In genomic region chr12:16800959-16801315, GRCm38 (mm10) we compare ENCODE assay signal across 9 mouse cellular contexts. TPM values are rescaled to one million over a fixed set of nuclear protein-coding genes. Genes with fewer than 3 reads are reported as not detected.
DNase-seq lines count a peak whose midpoint lies in the region; ATAC-seq and TF ChIP-seq lines count a peak whose summit lies in the region.
"Had no signal": no experiment of that assay in that cellular context is flagged by ENCODE, and none has a peak within 500 bp of the region (broad histone marks: within the 10 kb centered on the region; RNA-seq: fewer than 3 reads in every experiment).

No protein-coding gene starts in this region.

- H3K4me3 ChIP-seq in left cerebral cortex, adult 2 months = peak overlapping the region; percentile 40
- 0 out of 2 replicates have a peak overlapping the region, but pooled peaks have one; percentile 15 for H3K4me3 ChIP-seq in embryonic fibroblast, embryonic 13.5 days (ENCODE audit: insufficient read depth, low read length)
- peak overlapping the region; percentile 51 for H3K4me3 ChIP-seq in limb, embryonic 14.5 days (replicated peaks; ENCODE audit: low read length)

- H3K36me3 ChIP-seq in limb, embryonic 14.5 days (ENCODE audit: control insufficient read depth, insufficient read depth, low read length) = no peaks in the 10 kb centered on the region

- WGBS in limb, embryonic 14.5 days = 3% methylated on average over 12 of the region's 12 CpGs

- TF ChIP-seq POLR2A in embryonic fibroblast, embryonic 13.5 days (IDR thresholded peaks at IDR 0.05; ENCODE audit: low read depth, low read length) = no peak
- TF ChIP-seq POLR2A in limb, embryonic 14.5 days (IDR thresholded peaks at IDR 0.05; ENCODE audit: borderline replicate concordance, extremely low read depth, insufficient read depth, insufficient read length) = no peak

- TF ChIP-seq CTCF in left cerebral cortex, adult 2 months (IDR thresholded peaks at IDR 0.05) = no peak
- TF ChIP-seq CTCF in embryonic fibroblast, embryonic 13.5 days (IDR thresholded peaks at IDR 0.05; ENCODE audit: borderline replicate concordance, insufficient read depth, low read length) = no peak

- H3K4me2 ChIP-seq in limb, embryonic 14.5 days (replicated peaks; ENCODE audit: low read depth, low read length, severe bottlenecking) = peak overlapping the region; percentile 98

- no peak overlapping the region for H3K27ac ChIP-seq in left cerebral cortex, adult 2 months
- no peak overlapping the region for H3K27ac ChIP-seq in embryonic fibroblast, embryonic 13.5 days (ENCODE audit: insufficient read depth, low read length)
- no peak overlapping the region for H3K27ac ChIP-seq in limb, embryonic 14.5 days (replicated peaks; ENCODE audit: low read depth, low read length)

- H3K4me1 ChIP-seq in embryonic fibroblast, embryonic 13.5 days (ENCODE audit: control insufficient read depth, insufficient read depth, low read length) = no peaks in the 10 kb centered on the region
- H3K4me1 ChIP-seq in limb, embryonic 14.5 days (ENCODE audit: control insufficient read depth, insufficient read depth, low read length) = peaks cover 4% of the 10 kb centered on the region; the same call in 1 of the 2 replicates

- H3K9ac ChIP-seq in limb, embryonic 14.5 days (ENCODE audit: low read depth, low read length, severe bottlenecking) = peak overlapping the region; percentile 66

- no peaks in the 10 kb centered on the region for H3K9me3 ChIP-seq in limb, embryonic 14.5 days (ENCODE audit: control insufficient read depth, low read length)

- intact Hi-C loops in left cerebral cortex, adult 2 months (cut with DNase I) = no loop called here
- intact Hi-C loops in left cerebral cortex, postnatal 36 days (cut with DNase I) = loop anchor here (5.0 kb wide), 1 partner anchor 234 kb away; no protein-coding TSS in a partner anchor
- intact Hi-C loops in left cerebral cortex, postnatal 14 days (cut with DNase I) = no loop called here

- H3K27me3 ChIP-seq in limb, embryonic 14.5 days (ENCODE audit: control insufficient read depth, insufficient read depth, low read length) = no peaks in the 10 kb centered on the region

- peak; percentile 70 for ATAC-seq in limb, embryonic 14.5 days (ENCODE audit: low FRiP score, low read depth)

- DNase-seq in left cerebral cortex, adult 2 months (ENCODE audit: extremely low spot score in 1 of 2, low spot score in 2 of 2) = no peak
- DNase-seq in left cerebral cortex, postnatal 36 days (ENCODE audit: low spot score in 2 of 2) = no peak
- DNase-seq in limb, embryonic 14.5 days (ENCODE audit: low spot score) = no peak
- peak; percentile 62 for DNase-seq in retina, postnatal 1 day
- no peak for DNase-seq in ovary, postnatal 36 days (ENCODE audit: low spot score)
- DNase-seq in left cerebral cortex, postnatal 14 days (ENCODE audit: low spot score in 2 of 2) = no peak
- DNase-seq in layer of hippocampus, postnatal 36 days = no peak
- DNase-seq: kidney, adult 8-10 months had no signal

RNA-seq across cellular contexts. Expression of gene Greb1, which starts 0.3 kb away (rescaled TPM):
- total RNA-seq in left cerebral cortex, adult 2 months (2021) = under 1 TPM; 0.96 to 0.97 TPM
- 1 to 10 TPM; 1.5 to 1.9 TPM for total RNA-seq in left cerebral cortex, postnatal 36 days (2021)
- polyA plus RNA-seq in embryonic fibroblast, embryonic 13.5 days (2011; ENCODE audit: insufficient read length, low read depth, missing spikeins) = 0.62 and 0.84 TPM in 2 replicates
- polyA plus RNA-seq in limb, embryonic 14.5 days (2012; rRNA removed) = 3.2 and 3.9 TPM in 2 replicates
- polyA plus RNA-seq in limb, embryonic 14.5 days (2014; fragmentation: Nextera tagmentation; extraction: Ambion mirVana) = 1.1 TPM in 2 replicates
- total RNA-seq in left cerebral cortex, postnatal 14 days (2021) = under 1 TPM; 0.57 to 0.75 TPM
- under 1 TPM; 0.61 to 0.72 TPM for total RNA-seq in layer of hippocampus, postnatal 36 days (2021)

RNA-seq across cellular contexts. Expression of gene E2f6, which starts 9.8 kb away (rescaled TPM):
- total RNA-seq in left cerebral cortex, adult 2 months (2021) = 10 to 100 TPM; 38.1 to 45.8 TPM
- 10 to 100 TPM; 32.4 to 37.5 TPM for total RNA-seq in left cerebral cortex, postnatal 36 days (2021)
- polyA plus RNA-seq in embryonic fibroblast, embryonic 13.5 days (2011; ENCODE audit: insufficient read length, low read depth, missing spikeins) = 46.5 and 56.5 TPM in 2 replicates
- 54.5 and 56.5 TPM in 2 replicates for polyA plus RNA-seq in limb, embryonic 14.5 days (2012; rRNA removed)
- polyA plus RNA-seq in limb, embryonic 14.5 days (2014; fragmentation: Nextera tagmentation; extraction: Ambion mirVana) = 47.3 and 54.0 TPM in 2 replicates
- 10 to 100 TPM; 23.8 to 26.5 TPM for total RNA-seq in left cerebral cortex, postnatal 14 days (2021)
- 10 to 100 TPM; 32.2 to 33.8 TPM for total RNA-seq in layer of hippocampus, postnatal 36 days (2021)
